Mouse (Mus musculus) right cerebral cortex, postnatal 14 days (tissue): ENCODE data around the gene Fhl5.
A peak's percentile ranks its signal among the peaks of the same experiment; 100 is the strongest.
"Not testable (repeated sequence)": the region's sequence is repeated elsewhere in the genome, so short reads cannot be mapped to it uniquely, and the experiment has no call there.

Experiments
- DNase-seq: peaks from one replicate; pipeline ENCODE4 v3.0.0; 2022

Gene Fhl5

DNA sequence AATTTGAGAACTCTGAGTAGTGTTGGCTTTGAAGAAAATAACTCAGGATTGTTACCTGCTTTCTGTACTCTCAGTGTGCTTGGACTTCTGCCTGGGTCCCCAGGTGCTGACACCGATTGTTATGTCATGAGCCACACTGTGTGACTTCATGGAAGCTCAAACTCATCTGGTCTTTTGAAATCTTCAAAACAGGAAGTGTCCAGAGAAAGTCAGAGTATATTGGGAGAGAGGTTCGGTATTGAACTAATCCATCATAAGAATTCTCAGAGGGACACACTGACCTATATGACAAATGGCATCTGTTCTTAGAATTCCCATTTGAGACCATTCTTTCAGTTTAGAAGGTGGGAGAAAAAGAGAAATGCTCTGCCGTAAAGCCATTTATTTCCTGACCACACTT, at the start of gene Fhl5:
Gene Fhl5 (minus strand): TSS at position 101 of the 400 bp plus-strand sequence.
- no peak for DNase-seq

DNA sequence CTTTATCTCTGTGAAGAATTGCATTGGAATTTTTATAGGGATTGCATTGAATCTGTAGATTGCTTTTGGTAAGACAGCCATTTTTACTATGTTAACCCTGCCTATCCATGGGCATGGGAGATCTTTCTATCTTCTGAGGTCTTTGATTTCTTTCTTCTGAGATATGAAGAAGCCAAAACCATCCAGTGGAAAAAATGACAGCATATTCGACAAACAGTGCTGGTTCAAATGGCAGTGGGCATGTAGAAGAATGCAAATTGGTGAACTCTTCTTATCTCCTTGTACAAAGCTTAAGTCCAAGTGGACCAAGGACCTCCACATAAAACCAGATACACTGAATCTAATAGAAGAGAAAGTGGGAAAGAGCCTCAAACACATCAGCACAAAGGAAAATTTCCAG, 42.3 kb upstream of the Fhl5 start:
- not testable (repeated sequence) for DNase-seq

DNA sequence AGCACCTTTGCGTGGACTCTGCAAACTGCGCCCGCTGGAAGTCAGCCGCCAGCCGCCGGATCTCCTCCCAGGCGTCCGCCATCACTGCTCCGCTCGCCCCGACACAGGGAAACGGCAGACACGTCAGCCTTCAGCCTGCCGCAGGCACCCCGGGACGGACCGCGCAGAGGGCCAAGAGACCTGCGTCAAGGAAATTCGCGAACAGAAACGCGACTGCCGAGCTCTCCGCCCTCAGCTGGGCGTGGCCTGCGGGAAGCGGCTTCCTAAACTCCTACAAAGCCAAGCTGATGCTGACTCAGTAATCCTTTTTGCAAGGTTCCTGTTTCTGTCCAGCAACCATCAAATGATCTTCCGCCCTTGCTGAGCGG, 39.0 kb upstream of the Fhl5 start, which contains the start of gene Ufl1:
Gene Ufl1 (minus strand): TSS at position 151 of the 368 bp plus-strand sequence.
- peak; percentile 95 for DNase-seq

DNA sequence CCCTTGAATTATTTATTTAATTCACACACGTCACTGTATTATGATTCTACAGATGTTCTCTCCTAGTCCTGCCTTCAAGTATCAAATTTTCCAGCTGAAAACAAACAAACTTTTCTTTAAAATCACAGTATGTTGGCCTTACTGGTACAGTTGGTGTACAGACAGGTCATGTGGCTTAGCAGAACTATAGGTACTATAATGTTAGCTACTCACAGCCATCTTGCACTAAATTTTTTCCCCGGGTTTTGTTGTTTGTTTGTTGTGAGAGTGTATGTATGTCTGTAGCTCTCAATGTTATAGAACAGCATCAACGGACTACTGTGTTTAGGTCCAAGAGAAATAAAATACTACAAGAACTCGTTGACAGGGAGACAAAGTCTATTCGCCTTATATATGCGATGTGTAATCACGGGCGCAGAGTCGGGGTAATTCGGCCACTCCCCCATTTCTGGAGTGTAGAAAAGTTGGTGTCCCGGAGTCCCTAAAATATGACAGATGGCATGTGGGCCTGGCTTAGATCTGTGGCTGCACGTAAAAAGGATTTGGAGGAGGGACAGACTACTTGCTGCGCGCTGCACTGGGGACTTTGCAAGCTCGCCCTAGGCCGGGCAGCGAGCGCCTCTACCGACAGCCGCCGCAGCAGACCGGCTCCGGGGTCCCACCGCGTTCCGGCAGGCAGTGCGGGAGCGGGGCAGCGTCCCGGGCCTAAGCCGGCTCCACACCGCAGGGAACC, 38.4 kb upstream of the Fhl5 start:
- DNase-seq: no peak

DNA sequence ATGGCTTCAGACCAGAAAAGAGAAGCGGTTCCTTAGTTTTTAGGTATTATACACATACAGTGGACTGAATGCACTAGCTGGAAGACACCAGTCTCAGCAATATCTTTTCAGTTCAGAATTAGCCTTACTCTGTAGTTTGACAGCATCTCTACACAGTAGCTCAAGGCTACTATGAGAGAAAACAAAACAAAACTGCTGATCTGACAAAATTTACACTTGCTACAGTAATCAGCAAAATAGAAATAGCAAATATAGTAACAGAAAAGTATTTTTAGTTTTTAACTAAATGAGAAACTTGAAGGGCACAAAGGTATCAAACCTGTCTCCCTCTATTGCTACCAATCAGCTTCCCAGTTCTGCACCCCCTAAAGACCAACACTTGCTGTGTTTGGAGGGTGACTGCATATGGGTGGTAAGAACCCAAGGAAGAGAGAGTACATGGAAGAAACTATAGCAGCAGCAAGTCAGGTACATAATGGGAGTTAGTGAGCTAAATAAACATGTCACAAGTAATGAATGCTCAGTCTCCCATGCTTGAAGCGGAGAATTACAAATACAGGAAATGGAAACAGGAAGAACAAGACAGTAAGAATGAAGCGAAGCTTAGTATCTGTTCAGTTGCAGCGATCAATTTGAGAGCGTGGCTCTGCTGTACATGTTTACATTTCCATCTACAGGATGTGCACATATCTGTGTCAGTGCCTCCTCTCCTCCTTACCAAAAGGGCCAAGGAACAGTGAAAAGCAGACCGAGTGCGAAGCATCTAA, 30.4 kb upstream of the Fhl5 start:
- DNase-seq: no peak

DNA sequence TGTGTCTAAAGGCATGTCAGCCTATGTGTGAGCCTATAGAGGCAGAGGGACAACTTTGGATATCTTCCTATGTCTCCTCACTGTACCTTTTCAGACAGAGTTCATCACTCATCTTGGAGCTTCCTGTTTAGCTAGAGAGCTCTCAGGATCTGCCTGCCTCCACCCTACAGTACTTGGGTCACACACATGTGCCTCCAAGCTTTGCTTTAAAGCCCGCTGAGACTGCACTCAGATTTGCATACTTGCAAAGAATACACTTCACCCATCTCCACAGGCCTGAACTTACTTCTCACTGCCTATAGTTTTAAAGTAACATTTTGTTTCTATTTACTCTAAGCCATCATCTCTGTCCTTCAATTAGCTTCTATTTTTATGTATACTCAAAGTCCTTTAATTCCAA, 29.2 kb upstream of the Fhl5 start:
- no peak for DNase-seq

DNA sequence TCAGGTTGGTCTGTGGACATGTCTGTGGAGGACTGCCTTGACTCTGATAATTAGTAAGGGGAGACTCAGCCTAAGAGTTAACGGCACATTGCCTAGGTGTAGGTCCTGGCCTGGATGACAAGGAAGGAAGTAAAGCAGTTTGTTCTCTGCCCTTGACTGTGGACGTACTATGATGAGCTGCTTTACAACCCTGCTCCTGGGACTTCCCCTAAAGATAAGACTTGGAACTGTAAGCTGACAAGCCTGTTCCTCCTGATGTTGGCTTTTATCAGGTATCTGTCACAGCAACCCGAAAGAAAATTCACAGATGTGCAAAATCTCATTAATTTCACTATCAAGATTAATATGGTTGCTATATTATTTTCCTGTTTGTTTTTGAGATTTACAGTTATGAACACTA, 24.5 kb upstream of the Fhl5 start:
- no peak for DNase-seq

DNA sequence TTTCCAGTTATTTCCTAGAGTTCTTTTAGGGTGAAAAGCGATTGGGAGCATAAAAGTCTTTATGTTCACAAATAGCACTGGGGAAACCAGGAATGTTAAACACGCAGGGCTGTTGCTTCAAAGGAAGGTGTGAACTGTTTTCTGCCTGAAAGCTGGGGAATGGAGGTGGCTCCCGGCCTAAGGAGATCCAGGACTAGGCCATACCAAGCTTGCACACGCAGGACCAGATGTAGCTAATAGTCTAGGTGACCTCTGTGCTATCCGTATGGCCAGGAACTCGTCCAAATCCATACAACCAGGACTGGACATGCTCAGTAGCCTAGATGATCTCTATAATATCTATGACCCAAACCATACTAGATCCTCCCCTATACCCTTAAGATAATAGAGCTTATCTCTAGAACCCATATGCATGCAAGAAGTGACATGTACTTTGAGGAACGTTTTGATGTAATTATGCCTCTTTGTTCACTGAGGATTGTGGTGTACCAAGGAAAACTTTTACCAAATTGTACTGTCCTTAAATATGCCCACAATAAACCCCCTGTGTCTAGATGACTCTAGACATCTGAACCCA, 15.2 kb upstream of the Fhl5 start:
- no peak for DNase-seq

DNA sequence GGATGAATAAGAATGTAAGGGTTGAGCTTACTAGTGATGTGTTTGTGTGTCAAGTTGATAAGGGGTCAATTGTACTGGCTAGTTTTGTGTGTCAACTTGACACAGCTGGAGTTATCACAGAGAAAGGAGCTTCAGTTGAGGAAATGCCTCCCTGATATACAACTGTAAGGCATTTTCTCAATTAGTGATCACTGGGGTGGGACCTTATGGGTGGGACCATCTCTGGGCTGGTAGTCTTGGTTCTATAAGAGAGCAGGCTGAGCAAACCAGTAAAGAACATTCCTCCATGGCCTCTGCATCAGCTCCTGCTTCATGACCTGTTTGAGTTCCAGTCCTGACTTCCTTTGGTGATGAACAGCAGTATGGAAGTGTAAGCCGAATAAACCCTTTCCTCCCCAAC, 7.0 kb downstream of the Fhl5 start:
- not testable (repeated sequence) for DNase-seq

DNA sequence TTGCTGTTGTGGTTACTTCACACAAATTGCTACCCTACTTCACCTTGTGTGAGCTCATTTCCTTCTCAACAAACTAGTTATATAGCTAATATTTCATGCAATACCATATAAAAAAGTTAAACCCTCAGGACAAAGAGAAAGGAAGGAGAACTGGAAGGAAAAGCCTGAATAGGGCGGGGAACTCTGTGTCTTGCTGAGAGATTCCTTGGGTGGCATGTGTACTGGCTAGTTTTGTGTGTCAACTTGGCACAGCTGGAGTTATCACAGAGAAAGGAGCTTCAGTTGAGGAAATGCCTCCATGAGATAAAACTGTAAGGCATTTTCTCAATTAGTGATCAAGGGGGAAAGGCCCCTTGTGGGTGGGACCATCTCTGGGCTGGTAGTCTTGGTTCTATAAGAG, 8.9 kb downstream of the Fhl5 start:
- not testable (repeated sequence) for DNase-seq

DNA sequence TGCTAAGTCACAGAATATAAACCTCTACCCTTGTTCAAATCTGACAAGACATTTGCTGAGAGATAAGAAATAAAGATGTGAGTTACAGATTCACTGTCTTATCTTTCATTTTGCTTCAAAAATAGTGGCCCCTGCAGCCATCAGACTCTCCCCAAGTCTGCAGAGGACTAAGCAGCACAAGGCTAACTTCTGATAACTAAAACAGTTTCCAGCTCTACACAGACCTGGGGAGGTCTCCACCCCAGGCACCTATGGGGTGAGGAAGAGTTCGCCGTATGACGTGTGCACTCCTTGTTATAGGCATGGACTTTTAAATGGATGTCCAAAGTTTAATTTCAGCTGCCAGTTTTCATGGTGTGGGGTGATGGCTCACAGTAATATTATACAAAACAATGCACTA, 10.1 kb downstream of the Fhl5 start:
- DNase-seq: no peak

DNA sequence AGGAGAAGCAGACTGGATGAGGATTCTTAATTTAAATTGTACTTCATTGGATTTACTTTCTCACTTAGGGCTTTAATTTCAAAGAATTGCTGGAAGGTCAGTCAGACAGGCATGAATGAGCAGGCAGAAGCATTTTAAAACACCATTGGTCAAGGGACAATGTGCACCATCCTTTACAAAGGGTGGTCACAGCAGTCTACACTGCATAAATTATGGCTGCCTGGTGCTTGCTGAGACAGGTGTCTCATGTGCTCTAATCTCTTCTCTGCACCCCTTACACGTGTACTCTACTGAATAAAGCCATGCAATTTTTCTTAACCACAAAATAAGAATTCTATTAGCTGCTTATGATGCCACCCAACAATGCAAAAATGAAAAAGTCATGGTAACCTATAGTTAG, 15.1 kb downstream of the Fhl5 start:
- no peak for DNase-seq

DNA sequence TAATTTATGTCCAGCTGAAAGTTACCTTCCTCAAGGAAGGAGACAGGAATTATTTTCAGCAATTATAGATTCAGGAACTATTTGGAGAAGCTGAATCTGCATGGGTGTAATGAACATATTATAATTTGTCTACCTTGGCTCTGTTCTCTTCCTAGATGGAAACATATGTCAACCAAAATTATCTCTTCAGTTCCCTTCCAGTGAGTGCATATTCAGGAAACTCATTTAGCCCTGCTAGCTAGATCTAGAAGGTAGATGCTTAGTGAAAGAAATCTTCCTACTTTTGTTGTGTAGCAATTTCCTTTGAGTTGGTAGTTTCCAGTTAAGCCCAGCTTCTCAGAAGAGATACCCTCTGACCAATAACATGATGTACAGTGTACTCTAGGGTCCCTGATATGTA, 20.7 kb downstream of the Fhl5 start:
- no peak for DNase-seq

DNA sequence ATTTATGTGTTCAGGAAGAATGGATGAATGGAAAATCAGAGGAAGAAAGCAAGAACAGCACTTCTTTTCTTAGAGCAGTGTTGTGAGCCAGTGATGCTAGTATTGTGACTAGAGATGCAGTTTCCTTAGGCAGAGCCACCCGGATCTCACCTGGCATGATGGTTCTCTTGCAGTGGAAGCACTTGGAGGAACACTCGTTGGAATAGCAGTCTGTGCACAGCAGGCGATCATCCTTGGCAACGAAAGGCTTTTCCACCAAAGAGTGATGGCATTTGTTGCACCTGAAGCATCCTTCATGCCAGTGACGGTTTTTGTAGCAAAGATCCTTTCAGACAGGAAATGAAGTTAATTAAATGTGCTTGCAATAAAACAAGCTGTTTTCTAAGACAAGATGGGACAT, 29.2 kb downstream of the Fhl5 start:
- no peak for DNase-seq

DNA sequence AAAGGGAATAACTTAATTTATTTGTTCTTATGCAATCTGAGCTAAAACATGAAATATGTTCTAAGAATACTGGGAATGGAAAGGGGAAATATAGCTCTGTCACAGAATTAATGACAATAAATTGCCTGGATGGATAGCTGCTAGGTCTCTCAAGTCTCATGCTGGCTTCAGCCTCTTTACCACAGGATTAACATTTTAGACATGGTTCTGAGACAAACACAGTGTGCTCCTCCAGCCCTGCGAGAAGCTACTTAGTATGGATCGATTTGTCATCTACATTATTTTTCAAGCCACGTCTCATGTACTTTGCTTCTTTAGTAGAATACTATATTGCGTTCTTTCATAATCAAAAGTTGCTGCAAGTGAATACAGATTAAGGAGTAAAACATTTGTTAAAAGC, 36.5 kb downstream of the Fhl5 start:
- no peak for DNase-seq

DNA sequence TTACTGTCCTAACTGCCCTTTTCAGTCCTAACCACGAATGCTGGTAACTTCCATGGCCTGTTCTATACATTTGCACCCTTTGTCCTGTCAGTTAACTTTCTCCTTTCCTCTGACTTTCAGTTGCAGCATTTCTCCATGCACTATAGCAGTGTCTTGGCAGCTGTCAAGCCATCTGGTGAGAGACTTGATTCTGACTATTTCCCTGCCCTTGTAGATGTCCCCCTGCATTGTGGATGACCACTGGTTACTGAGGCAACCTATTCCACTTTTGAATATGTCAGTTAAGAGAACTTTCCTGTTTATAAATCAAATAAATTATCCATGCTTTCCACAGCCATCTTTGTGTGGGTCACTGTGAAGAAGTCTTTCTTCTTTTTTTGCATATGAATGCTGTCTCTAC, 45.4 kb downstream of the Fhl5 start:
- DNase-seq: no peak

DNA sequence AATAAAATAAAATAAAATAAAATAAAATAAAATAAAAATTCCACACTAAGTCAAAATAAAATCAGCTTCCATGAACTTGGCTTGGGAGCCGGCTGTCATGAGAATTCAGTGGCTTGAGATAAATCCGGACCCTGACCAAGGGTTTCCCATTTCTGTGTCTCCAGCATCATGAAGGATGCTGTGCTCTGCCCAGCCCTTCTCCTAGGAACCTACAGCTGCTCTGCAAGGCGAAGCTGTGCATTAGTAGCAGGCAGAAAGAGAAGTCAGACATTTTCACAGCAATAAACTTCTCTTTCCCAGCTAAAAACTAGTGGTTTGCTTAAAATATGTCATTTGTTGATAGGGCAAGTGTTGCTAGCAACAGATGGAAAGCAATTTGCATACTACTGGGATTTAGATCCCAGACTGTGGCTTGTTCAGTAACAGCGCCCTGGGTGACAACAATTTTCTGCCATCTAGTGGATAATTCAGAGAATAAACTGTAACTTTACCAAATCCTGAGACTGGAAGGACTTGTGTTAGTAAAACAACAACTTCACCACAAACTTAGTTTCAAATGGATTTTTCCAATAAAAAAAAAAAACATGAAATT, 63.0 kb downstream of the Fhl5 start:
- no peak for DNase-seq
